Mouse (Mus musculus) liver, embryonic 16.5 days (tissue): ENCODE data around the gene Tnrc6c. TPM values are rescaled to one million over a fixed set of nuclear protein-coding genes. Genes with fewer than 3 reads are reported as not detected.
A peak's percentile ranks its signal among the peaks of the same experiment; 100 is the strongest.

Source experiments
- ATAC-seq: fragments of 200-750 bp; cut with Nextera tagmentation; 2 replicates; pipeline ENCODE4 v1.8.0; 2017; ENCODE audit warnings: low read depth, mild to moderate bottlenecking, moderate number of reproducible peaks, moderate library complexity
- H3K27ac ChIP-seq: fragments of 300-500 bp; sonication (generic); 2 replicates; pipeline ENCODE4 v1.5.1; 2014; ENCODE audit warnings: mild to moderate bottlenecking, low read length
- H3K27me3 ChIP-seq: fragments of 300-500 bp; sonication (generic); 2 replicates; pipeline ENCODE4 v1.6.1; 2014; ENCODE audit warnings: low read depth, low read length, mixed read lengths; ENCODE audit not compliant: control insufficient read depth, insufficient read depth
- H3K36me3 ChIP-seq: fragments of 300-500 bp; sonication (generic); 2 replicates; pipeline ENCODE4 v1.6.1; 2014; ENCODE audit warnings: mild to moderate bottlenecking; ENCODE audit not compliant: control insufficient read depth, insufficient read depth
- H3K4me1 ChIP-seq: fragments of 300-500 bp; sonication (generic); 2 replicates; pipeline ENCODE4 v1.6.1; 2014; ENCODE audit warnings: low read depth, low read length, mixed read lengths; ENCODE audit not compliant: control insufficient read depth
- H3K4me2 ChIP-seq: fragments of 300-500 bp; sonication (generic); 2 replicates; pipeline ENCODE4 v1.6.1; 2014; ENCODE audit warnings: low read depth, low read length, mixed read lengths
- H3K4me3 ChIP-seq: fragments of 300-500 bp; sonication (generic); 2 replicates; pipeline ENCODE4 v1.5.1; 2014; ENCODE audit warnings: low read depth, mild to moderate bottlenecking, low read length
- H3K9ac ChIP-seq: fragments of 300-500 bp; sonication (generic); 2 replicates; pipeline ENCODE4 v1.6.1; 2014; ENCODE audit warnings: low read depth, low read length
- H3K9me3 ChIP-seq: fragments of 300-500 bp; sonication (generic); replicated peaks from 2 replicates; pipeline ENCODE4 v1.6.1; 2016; ENCODE audit warnings: low read length; ENCODE audit not compliant: control insufficient read depth
- WGBS: fragments of 180-500 bp; shearing (Covaris S2); extraction: QIAGEN DNeasy Blood & Tissue Kit; methylation state at CpG from one replicate; pipeline ENCODE4 v1.1.7; 2014; ENCODE audit not compliant: insufficient replicate concordance; 5-methylcytosine and 5-hydroxymethylcytosine counted together
- polyA plus RNA-seq: library from polyadenylated mRNA; unstranded; fragments of >200 nt; fragmentation: Nextera tagmentation; extraction: Ambion mirVana; gene quantifications from 2 replicates; pipeline ENCODE4 v1.2.1, GENCODE M21; 2015

The Tnrc6c gene
- polyA plus RNA-seq, 1 experiment from 2014 or later, result 2.1 TPM

DNA sequence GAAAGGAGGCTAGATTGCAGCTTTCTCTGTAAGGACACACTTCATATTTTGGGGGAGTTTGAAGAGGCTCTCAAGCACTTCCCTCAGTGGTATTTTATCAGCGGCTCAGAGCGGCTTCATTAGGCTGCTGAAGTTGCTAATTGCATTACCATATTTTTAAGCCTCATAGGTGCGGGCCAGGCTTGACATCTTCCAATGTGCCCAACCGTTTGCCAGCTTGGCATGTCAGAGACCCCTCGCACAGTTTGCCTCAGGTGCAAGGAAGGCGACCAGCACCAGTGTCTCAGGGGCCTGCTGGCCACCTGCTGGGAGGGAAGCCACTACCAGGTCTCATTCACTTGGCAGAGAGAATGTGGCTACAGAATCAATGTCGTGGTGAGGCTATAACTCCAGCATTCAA, 41.2 kb upstream of the Tnrc6c start:
- no peak overlapping the region for H3K4me2 ChIP-seq
- H3K4me1 ChIP-seq, result no peaks in the 10 kb centered on the region; the same call in 1 of the 2 replicates
- H3K27ac ChIP-seq, result no peak overlapping the region
- WGBS, result 49% methylated on average over 7 of the region's 7 CpGs
- no peak overlapping the region for H3K4me3 ChIP-seq
- no peaks in the 10 kb centered on the region for H3K36me3 ChIP-seq
- ATAC-seq, result no peak
- no peaks in the 10 kb centered on the region for H3K9me3 ChIP-seq
- H3K9ac ChIP-seq, result no peak overlapping the region
- H3K27me3 ChIP-seq, result peaks cover 21% of the 10 kb centered on the region

GRCm38 (mm10) chr11:117617368-117617908, 36.7 kb upstream of the Tnrc6c start:
- no peak overlapping the region for H3K4me3 ChIP-seq
- H3K4me2 ChIP-seq, result no peak overlapping the region
- no peak for ATAC-seq
- no peak overlapping the region for H3K27ac ChIP-seq
- H3K4me1 ChIP-seq, result no peaks in the 10 kb centered on the region
- no peak overlapping the region for H3K9ac ChIP-seq
- peaks cover 30% of the 10 kb centered on the region for H3K27me3 ChIP-seq
- WGBS, result 19% methylated on average over 16 of the region's 16 CpGs
- H3K36me3 ChIP-seq, result no peaks in the 10 kb centered on the region
- H3K9me3 ChIP-seq, result no peaks in the 10 kb centered on the region

DNA sequence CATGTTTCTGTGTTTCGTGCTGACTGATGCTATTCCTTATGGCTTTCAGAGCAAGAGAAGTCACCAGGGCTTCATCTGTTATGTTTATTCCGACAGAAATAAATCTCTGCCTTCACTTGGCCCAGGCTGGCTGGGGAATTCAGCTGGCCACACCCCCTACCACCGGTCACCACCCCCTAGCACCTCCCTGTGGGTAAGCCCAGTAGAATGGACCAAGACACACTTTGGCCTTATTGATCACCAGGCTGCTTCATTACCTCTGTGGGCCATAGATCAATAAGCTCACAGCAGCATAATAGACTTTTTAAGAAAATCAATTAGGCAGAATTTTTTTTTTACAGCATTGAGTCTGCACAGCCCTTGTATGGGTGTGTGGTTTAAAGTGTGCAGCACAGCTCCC, 35.9 kb upstream of the Tnrc6c start:
- Histone ChIP-seq H3K27ac (no peak overlapping the region), H3K36me3 (no peaks in the 10 kb centered on the region), H3K9ac (no peak overlapping the region), H3K9me3 (no peaks in the 10 kb centered on the region), H3K4me2 (no peak overlapping the region), H3K4me1 (no peaks in the 10 kb centered on the region), H3K4me3 (no peak overlapping the region), H3K27me3 (peaks cover 27% of the 10 kb centered on the region)
- peak; percentile 60 for ATAC-seq
- WGBS, result 7% methylated on average over 3 of the region's 3 CpGs

DNA sequence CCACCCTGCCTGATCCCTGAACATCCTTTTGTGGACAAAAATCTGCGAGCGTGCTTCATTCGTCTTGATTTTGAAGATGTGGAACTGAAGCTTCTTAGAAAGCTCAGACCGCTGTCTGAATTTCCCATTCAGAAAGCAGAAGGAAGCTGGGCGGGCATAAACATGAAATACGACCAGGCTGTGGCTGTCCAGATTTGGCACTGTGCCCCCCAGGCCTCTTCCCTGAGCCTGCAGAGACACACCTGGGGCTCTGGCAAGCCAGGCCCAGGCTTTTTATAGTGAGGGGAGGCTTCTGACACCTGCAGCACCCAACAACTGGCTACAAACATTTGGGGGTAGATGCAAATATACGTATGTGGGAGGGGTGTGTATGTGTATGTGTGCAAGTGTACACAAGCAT, 35.3 kb upstream of the Tnrc6c start:
- 23% methylated on average over 7 of the region's 7 CpGs for WGBS
- H3K27me3 ChIP-seq, result peaks cover 27% of the 10 kb centered on the region
- no peaks in the 10 kb centered on the region for H3K36me3 ChIP-seq
- H3K27ac ChIP-seq, result no peak overlapping the region
- H3K4me3 ChIP-seq, result no peak overlapping the region
- no peak for ATAC-seq
- no peak overlapping the region for H3K4me2 ChIP-seq
- no peaks in the 10 kb centered on the region for H3K9me3 ChIP-seq
- no peaks in the 10 kb centered on the region for H3K4me1 ChIP-seq
- no peak overlapping the region for H3K9ac ChIP-seq

DNA sequence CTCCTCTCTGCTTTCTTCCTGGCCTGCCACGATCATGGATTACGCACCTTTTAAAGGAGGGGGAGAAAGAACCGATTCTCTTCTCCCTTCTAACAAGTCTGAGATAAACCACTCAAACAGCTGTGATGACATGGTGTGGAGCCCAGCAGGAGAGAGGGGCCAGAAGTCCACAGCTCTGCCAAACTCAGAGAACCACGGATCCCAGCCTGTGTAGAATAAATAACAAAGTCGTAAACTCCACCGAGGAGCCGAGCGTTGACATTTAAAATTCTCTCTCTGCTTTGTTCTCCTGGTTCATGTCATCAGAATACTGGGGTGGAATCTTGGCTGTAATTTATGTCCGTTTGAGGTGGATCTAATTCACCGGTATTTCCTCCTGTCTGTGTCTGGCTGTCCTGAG, 34.5 kb upstream of the Tnrc6c start:
- ATAC-seq, result no peak
- H3K9me3 ChIP-seq, result no peaks in the 10 kb centered on the region
- H3K27me3 ChIP-seq, result peaks cover 27% of the 10 kb centered on the region
- H3K27ac ChIP-seq, result no peak overlapping the region
- H3K4me3 ChIP-seq, result no peak overlapping the region
- H3K36me3 ChIP-seq, result no peaks in the 10 kb centered on the region
- 32% methylated on average over 10 of the region's 10 CpGs for WGBS
- no peak overlapping the region for H3K9ac ChIP-seq
- H3K4me2 ChIP-seq, result no peak overlapping the region
- no peaks in the 10 kb centered on the region for H3K4me1 ChIP-seq

GRCm38 (mm10) chr11:117625196-117625595, 28.9 kb upstream of the Tnrc6c start:
- ATAC-seq, result no peak
- 60% methylated on average over 4 of the region's 4 CpGs for WGBS

DNA sequence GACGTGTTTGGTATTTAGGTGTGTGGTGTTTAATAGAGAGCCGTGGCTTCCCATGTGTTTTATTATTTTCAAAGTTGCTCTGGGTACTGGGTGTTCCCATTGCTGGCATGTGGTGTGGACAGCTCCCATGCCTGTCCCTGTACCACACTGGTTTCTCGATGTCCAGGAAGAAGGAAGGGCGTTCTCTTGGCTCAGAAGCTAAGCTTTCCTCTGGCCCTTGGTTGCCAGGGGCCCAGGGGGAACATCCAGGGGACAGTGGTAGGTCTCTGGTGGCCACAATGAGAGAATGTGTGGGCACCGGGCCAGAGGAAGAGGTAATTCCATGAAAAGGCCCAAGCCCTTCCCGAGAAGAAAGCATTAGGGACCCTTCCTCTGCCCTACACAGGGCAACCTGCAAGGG, 27.5 kb upstream of the Tnrc6c start:
- no peak for ATAC-seq
- Histone ChIP-seq H3K36me3 (no peaks in the 10 kb centered on the region), H3K9ac (no peak overlapping the region), H3K27me3 (peaks cover 26% of the 10 kb centered on the region), H3K9me3 (no peaks in the 10 kb centered on the region), H3K4me2 (no peak overlapping the region), H3K4me3 (no peak overlapping the region), H3K4me1 (no peaks in the 10 kb centered on the region), H3K27ac (no peak overlapping the region)
- 38% methylated on average over 6 of the region's 6 CpGs for WGBS

More at GRCm38 (mm10) chr11:117625196-117625595, 28.9 kb upstream of the Tnrc6c start:
- Histone ChIP-seq H3K4me2 (no peak overlapping the region), H3K9ac (no peak overlapping the region), H3K36me3 (no peaks in the 10 kb centered on the region), H3K4me1 (no peaks in the 10 kb centered on the region), H3K9me3 (no peaks in the 10 kb centered on the region), H3K27me3 (peaks cover 26% of the 10 kb centered on the region), H3K4me3 (no peak overlapping the region), H3K27ac (no peak overlapping the region)

DNA sequence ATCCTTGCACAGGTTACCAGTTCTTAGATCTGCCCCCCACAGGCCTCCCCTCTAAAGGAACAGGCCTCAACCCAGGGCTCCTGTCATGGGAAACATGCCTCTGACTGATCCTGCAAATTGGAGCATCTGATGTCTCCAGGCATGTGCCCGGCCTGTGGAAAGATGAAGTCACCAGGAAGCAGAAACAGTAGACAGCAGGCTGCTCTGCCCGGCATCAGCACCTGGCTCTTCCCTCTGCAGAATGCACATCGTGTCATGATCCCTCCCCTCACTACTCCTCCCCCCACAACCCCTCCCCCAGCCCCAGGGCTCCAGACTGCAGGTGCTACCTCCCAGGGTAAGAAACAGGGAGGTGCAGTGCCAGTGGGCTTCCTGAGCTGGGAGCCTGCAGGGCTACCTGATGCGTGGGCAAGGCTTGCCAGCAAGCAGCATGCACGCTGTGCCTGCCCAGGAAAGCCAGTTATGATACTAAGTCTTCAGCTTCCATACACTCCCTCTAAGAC, 27.0 kb upstream of the Tnrc6c start:
- no peaks in the 10 kb centered on the region for H3K9me3 ChIP-seq
- no peak overlapping the region for H3K27ac ChIP-seq
- no peak overlapping the region for H3K4me2 ChIP-seq
- no peak overlapping the region for H3K4me3 ChIP-seq
- H3K9ac ChIP-seq, result no peak overlapping the region
- ATAC-seq, result no peak; the same call in 1 of the 2 replicates
- no peaks in the 10 kb centered on the region for H3K4me1 ChIP-seq
- H3K36me3 ChIP-seq, result no peaks in the 10 kb centered on the region
- WGBS, result 19% methylated on average over 5 of the region's 5 CpGs
- peaks cover 26% of the 10 kb centered on the region for H3K27me3 ChIP-seq

- no peak overlapping the region for H3K4me2 ChIP-seq
- no peaks in the 10 kb centered on the region for H3K36me3 ChIP-seq
- no peaks in the 10 kb centered on the region for H3K9me3 ChIP-seq
- H3K27me3 ChIP-seq, result peaks cover 26% of the 10 kb centered on the region
- H3K27ac ChIP-seq, result no peak overlapping the region
- no peak overlapping the region for H3K4me3 ChIP-seq
- ATAC-seq, result no peak
- H3K9ac ChIP-seq, result no peak overlapping the region
- WGBS, result 13% methylated on average over 9 of the region's 9 CpGs
- H3K4me1 ChIP-seq, result no peaks in the 10 kb centered on the region
These were observed 26.3 kb upstream of the Tnrc6c start for GRCm38 (mm10) chr11:117627746-117628311.
